Mouse (Mus musculus): ENCODE data around the gene Tagln. TPM values are rescaled to one million over a fixed set of nuclear protein-coding genes. Genes with fewer than 3 reads are reported as not detected.

The Tagln gene
- polyA plus RNA-seq, 1 experiment from 2014 or later = 5.1 TPM

DNA sequence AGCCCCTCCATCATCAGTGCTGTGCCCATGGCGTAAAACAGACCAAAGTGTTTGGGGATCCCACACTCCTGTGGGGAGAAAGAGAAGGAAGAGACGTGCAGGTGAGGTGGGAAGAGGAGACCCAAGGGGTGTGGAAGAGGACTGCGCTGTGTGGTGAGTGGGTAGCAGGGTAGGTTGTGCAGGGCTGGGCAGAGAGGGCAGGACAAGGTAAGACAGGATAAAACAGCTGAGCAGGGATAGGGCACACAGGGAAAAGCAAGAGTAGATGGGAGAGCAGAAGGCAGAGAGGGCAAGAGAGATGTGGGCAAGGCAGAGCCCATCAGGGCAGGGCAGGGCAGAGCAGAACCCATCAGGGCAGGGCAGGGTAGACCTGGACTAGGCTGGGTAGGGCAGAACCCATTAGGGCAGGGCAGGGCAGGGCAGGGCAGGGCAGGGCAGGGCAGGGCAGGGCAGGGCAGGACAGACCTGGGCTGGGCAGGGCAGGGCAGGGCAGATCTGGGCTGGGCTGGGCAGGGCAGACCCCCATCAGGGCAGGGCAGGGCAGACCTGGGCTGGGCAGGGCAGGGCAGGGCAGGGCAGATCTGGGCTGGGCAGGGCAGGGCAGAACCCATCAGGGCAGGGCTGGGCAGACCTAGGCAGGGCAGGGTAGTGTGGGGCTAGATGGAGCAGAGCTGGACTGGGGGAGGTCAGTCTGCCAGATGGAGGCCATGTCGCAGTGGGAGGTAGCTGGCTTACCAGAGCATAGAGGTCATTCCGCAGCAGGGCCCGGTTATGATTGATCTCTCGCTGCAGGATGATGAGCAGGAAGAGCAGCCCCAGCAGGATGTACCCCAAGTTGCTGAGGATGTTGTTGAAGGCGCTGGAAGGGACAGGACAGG is 8.0 kb upstream of the Tagln start:
- Histone ChIP-seq H3K27me3 (ENCODE audit: control insufficient read depth, insufficient read depth, low read length) (no peaks in the 10 kb centered on the region), H3K9ac (ENCODE audit: low read length) (no peak overlapping the region), H3K36me3 (ENCODE audit: control insufficient read depth, insufficient read depth, low read length) (peaks cover 18% of the 10 kb centered on the region; the same call in 1 of the 2 replicates), H3K9me3 (ENCODE audit: control insufficient read depth, low read length) (no peaks in the 10 kb centered on the region), H3K4me1 (ENCODE audit: control insufficient read depth, insufficient read depth, low read length) (no peaks in the 10 kb centered on the region), H3K4me3 (ENCODE audit: low read depth, low read length) (no peak overlapping the region), H3K4me2 (ENCODE audit: low read depth, severe bottlenecking) (no peak overlapping the region), H3K27ac (replicated peaks; ENCODE audit: low read depth, low read length) (no peak overlapping the region)
- ATAC-seq (ENCODE audit: insufficient number of reproducible peaks, low FRiP score, low TSS enrichment, low read depth) (no peak), DNase-seq (ENCODE audit: low spot score) (no peak)
- WGBS = 93% methylated on average over 8 of the region's 8 CpGs

- H3K9me3 ChIP-seq (ENCODE audit: control insufficient read depth, low read length) = no peaks in the 10 kb centered on the region
- ATAC-seq (ENCODE audit: insufficient number of reproducible peaks, low FRiP score, low TSS enrichment, low read depth) (no peak), DNase-seq (ENCODE audit: low spot score) (no peak)
- no peaks in the 10 kb centered on the region for H3K27me3 ChIP-seq (ENCODE audit: control insufficient read depth, insufficient read depth, low read length)
- H3K4me3 ChIP-seq (ENCODE audit: low read depth, low read length) = no peak overlapping the region
- peaks cover 15% of the 10 kb centered on the region; the same call in 1 of the 2 replicates for H3K36me3 ChIP-seq (ENCODE audit: control insufficient read depth, insufficient read depth, low read length)
- 0 out of 2 replicates have a peak overlapping the region, but pooled peaks have one; percentile 3 for H3K9ac ChIP-seq (ENCODE audit: low read length)
- WGBS = 91% methylated on average over 8 of the region's 8 CpGs
- no peaks in the 10 kb centered on the region for H3K4me1 ChIP-seq (ENCODE audit: control insufficient read depth, insufficient read depth, low read length)
- H3K4me2 ChIP-seq (ENCODE audit: low read depth, severe bottlenecking) = no peak overlapping the region
- H3K27ac ChIP-seq (replicated peaks; ENCODE audit: low read depth, low read length) = no peak overlapping the region
Observed at GRCm38 (mm10) chr9:45942916-45943315, 7.1 kb upstream of the Tagln start.

- Histone ChIP-seq H3K9me3 (ENCODE audit: control insufficient read depth, low read length) (no peaks in the 10 kb centered on the region), H3K36me3 (ENCODE audit: control insufficient read depth, insufficient read depth, low read length) (peaks cover 15% of the 10 kb centered on the region; the same call in 1 of the 2 replicates), H3K4me3 (ENCODE audit: low read depth, low read length) (no peak overlapping the region), H3K4me2 (ENCODE audit: low read depth, severe bottlenecking) (no peak overlapping the region), H3K27ac (replicated peaks; ENCODE audit: low read depth, low read length) (no peak overlapping the region), H3K4me1 (ENCODE audit: control insufficient read depth, insufficient read depth, low read length) (no peaks in the 10 kb centered on the region), H3K9ac (ENCODE audit: low read length) (no peak overlapping the region), H3K27me3 (ENCODE audit: control insufficient read depth, insufficient read depth, low read length) (no peaks in the 10 kb centered on the region)
- DNase-seq (ENCODE audit: low spot score) (no peak), ATAC-seq (ENCODE audit: insufficient number of reproducible peaks, low FRiP score, low TSS enrichment, low read depth) (no peak)
- WGBS = 94% methylated on average over 16 of the region's 16 CpGs
Observed at GRCm38 (mm10) chr9:45942464-45942863, 6.6 kb upstream of the Tagln start.

GRCm38 (mm10) chr9:45941329-45941888 is 5.6 kb upstream of the Tagln start:
- 62% methylated on average over 18 of the region's 18 CpGs for WGBS
- Histone ChIP-seq H3K9me3 (ENCODE audit: control insufficient read depth, low read length) (no peaks in the 10 kb centered on the region), H3K4me1 (ENCODE audit: control insufficient read depth, insufficient read depth, low read length) (no peaks in the 10 kb centered on the region), H3K27ac (replicated peaks; ENCODE audit: low read depth, low read length) (no peak overlapping the region), H3K27me3 (ENCODE audit: control insufficient read depth, insufficient read depth, low read length) (0 out of 2 replicates have a peak, but pooled peaks cover 2% of the 10 kb centered on the region), H3K36me3 (ENCODE audit: control insufficient read depth, insufficient read depth, low read length) (peaks cover 13% of the 10 kb centered on the region; the same call in 1 of the 2 replicates), H3K4me2 (ENCODE audit: low read depth, severe bottlenecking) (no peak overlapping the region), H3K4me3 (ENCODE audit: low read depth, low read length) (no peak overlapping the region), H3K9ac (ENCODE audit: low read length) (no peak overlapping the region)
- ATAC-seq (ENCODE audit: insufficient number of reproducible peaks, low FRiP score, low TSS enrichment, low read depth) (no peak), DNase-seq (ENCODE audit: low spot score) (peak; percentile 40)

GRCm38 (mm10) chr9:45939794-45940193 is 3.9 kb upstream of the Tagln start:
- Histone ChIP-seq H3K4me3 (ENCODE audit: low read depth, low read length) (no peak overlapping the region), H3K27ac (replicated peaks; ENCODE audit: low read depth, low read length) (no peak overlapping the region), H3K4me1 (ENCODE audit: control insufficient read depth, insufficient read depth, low read length) (peaks cover 4% of the 10 kb centered on the region; the same call in 1 of the 2 replicates), H3K36me3 (ENCODE audit: control insufficient read depth, insufficient read depth, low read length) (peaks cover 10% of the 10 kb centered on the region; the same call in 1 of the 2 replicates), H3K4me2 (ENCODE audit: low read depth, severe bottlenecking) (no peak overlapping the region), H3K27me3 (ENCODE audit: control insufficient read depth, insufficient read depth, low read length) (0 out of 2 replicates have a peak, but pooled peaks cover 3% of the 10 kb centered on the region), H3K9me3 (ENCODE audit: control insufficient read depth, low read length) (no peaks in the 10 kb centered on the region), H3K9ac (ENCODE audit: low read length) (no peak overlapping the region)
- 95% methylated on average over 6 of the region's 6 CpGs for WGBS
- DNase-seq (ENCODE audit: low spot score) = no peak
- no peak for ATAC-seq (ENCODE audit: insufficient number of reproducible peaks, low FRiP score, low TSS enrichment, low read depth)

- H3K9ac ChIP-seq (ENCODE audit: low read length) = no peak overlapping the region
- ATAC-seq (ENCODE audit: insufficient number of reproducible peaks, low FRiP score, low TSS enrichment, low read depth) (no peak), DNase-seq (ENCODE audit: low spot score) (no peak)
- peaks cover 8% of the 10 kb centered on the region; the same call in 1 of the 2 replicates for H3K36me3 ChIP-seq (ENCODE audit: control insufficient read depth, insufficient read depth, low read length)
- no peaks in the 10 kb centered on the region for H3K9me3 ChIP-seq (ENCODE audit: control insufficient read depth, low read length)
- H3K4me3 ChIP-seq (ENCODE audit: low read depth, low read length) = no peak overlapping the region
- H3K27ac ChIP-seq (replicated peaks; ENCODE audit: low read depth, low read length) = no peak overlapping the region
- H3K4me1 ChIP-seq (ENCODE audit: control insufficient read depth, insufficient read depth, low read length) = peaks cover 4% of the 10 kb centered on the region; the same call in 1 of the 2 replicates
- WGBS = 88% methylated on average over 15 of the region's 15 CpGs
- H3K4me2 ChIP-seq (ENCODE audit: low read depth, severe bottlenecking) = no peak overlapping the region
- H3K27me3 ChIP-seq (ENCODE audit: control insufficient read depth, insufficient read depth, low read length) = 0 out of 2 replicates have a peak, but pooled peaks cover 3% of the 10 kb centered on the region
Observed at GRCm38 (mm10) chr9:45938952-45939637, 3.2 kb upstream of the Tagln start.

GRCm38 (mm10) chr9:45938088-45938487 is 2.2 kb upstream of the Tagln start:
- no peaks in the 10 kb centered on the region for H3K9me3 ChIP-seq (ENCODE audit: control insufficient read depth, low read length)
- ATAC-seq (ENCODE audit: insufficient number of reproducible peaks, low FRiP score, low TSS enrichment, low read depth) (no peak), DNase-seq (ENCODE audit: low spot score) (no peak)
- H3K27ac ChIP-seq (replicated peaks; ENCODE audit: low read depth, low read length) = no peak overlapping the region
- 95% methylated on average over 8 of the region's 8 CpGs for WGBS
- peaks cover 7% of the 10 kb centered on the region; the same call in 1 of the 2 replicates for H3K36me3 ChIP-seq (ENCODE audit: control insufficient read depth, insufficient read depth, low read length)
- H3K4me2 ChIP-seq (ENCODE audit: low read depth, severe bottlenecking) = no peak overlapping the region
- H3K27me3 ChIP-seq (ENCODE audit: control insufficient read depth, insufficient read depth, low read length) = 0 out of 2 replicates have a peak, but pooled peaks cover 3% of the 10 kb centered on the region
- no peak overlapping the region for H3K4me3 ChIP-seq (ENCODE audit: low read depth, low read length)
- H3K9ac ChIP-seq (ENCODE audit: low read length) = no peak overlapping the region
- H3K4me1 ChIP-seq (ENCODE audit: control insufficient read depth, insufficient read depth, low read length) = peaks cover 4% of the 10 kb centered on the region; the same call in 1 of the 2 replicates

- 27% methylated on average over 3 of the region's 3 CpGs for WGBS
- H3K4me3 ChIP-seq (ENCODE audit: low read depth, low read length) = no peak overlapping the region
- no peaks in the 10 kb centered on the region for H3K9me3 ChIP-seq (ENCODE audit: control insufficient read depth, low read length)
- no peak overlapping the region for H3K4me2 ChIP-seq (ENCODE audit: low read depth, severe bottlenecking)
- no peak for ATAC-seq (ENCODE audit: insufficient number of reproducible peaks, low FRiP score, low TSS enrichment, low read depth)
- H3K9ac ChIP-seq (ENCODE audit: low read length) = no peak overlapping the region
- H3K27me3 ChIP-seq (ENCODE audit: control insufficient read depth, insufficient read depth, low read length) = 0 out of 2 replicates have a peak, but pooled peaks cover 3% of the 10 kb centered on the region
- H3K36me3 ChIP-seq (ENCODE audit: control insufficient read depth, insufficient read depth, low read length) = peaks cover under 1% of the 10 kb centered on the region; the same call in 1 of the 2 replicates
- H3K27ac ChIP-seq (replicated peaks; ENCODE audit: low read depth, low read length) = no peak overlapping the region
- peak; percentile 66 for DNase-seq (ENCODE audit: low spot score)
- H3K4me1 ChIP-seq (ENCODE audit: control insufficient read depth, insufficient read depth, low read length) = peaks cover 4% of the 10 kb centered on the region; the same call in 1 of the 2 replicates
Observed at GRCm38 (mm10) chr9:45936883-45937282, 1.0 kb upstream of the Tagln start.

All from limb, embryonic 11.5 days (tissue).